Mouse (Mus musculus) limb, embryonic 10.5 days (tissue): ENCODE results near the gene Pias4. TPM values are rescaled to one million over a fixed set of nuclear protein-coding genes. Genes with fewer than 3 reads are reported as not detected.
A peak's percentile ranks its signal among the peaks of the same experiment; 100 is the strongest.
"Not testable (repeated sequence)": the region's sequence is repeated elsewhere in the genome, so short reads cannot be mapped to it uniquely, and the experiment has no call there.

Source experiments
- DNase-seq: peaks from one replicate; pipeline ENCODE4 v3.0.0-alpha.2; 2017; ENCODE audit warnings: low spot score
- H3K27ac ChIP-seq: fragments of 300-500 bp; sonication (generic); 2 replicates; pipeline ENCODE4 v1.5.1; 2016; ENCODE audit warnings: mild to moderate bottlenecking
- H3K27me3 ChIP-seq: fragments of 300-500 bp; sonication (generic); 2 replicates; pipeline ENCODE4 v1.6.1; 2016; ENCODE audit warnings: low read depth, mild to moderate bottlenecking; ENCODE audit not compliant: poor library complexity, severe bottlenecking
- H3K36me3 ChIP-seq: fragments of 300-500 bp; sonication (generic); 2 replicates; pipeline ENCODE4 v1.6.1; 2016; ENCODE audit warnings: mild to moderate bottlenecking, moderate library complexity
- H3K4me1 ChIP-seq: fragments of 300-500 bp; sonication (generic); 2 replicates; pipeline ENCODE4 v1.6.1; 2016
- H3K4me3 ChIP-seq: fragments of 300-500 bp; sonication (generic); 2 replicates; pipeline ENCODE4 v1.5.1; 2016; ENCODE audit warnings: mild to moderate bottlenecking, moderate library complexity
- H3K9me3 ChIP-seq: fragments of 300-500 bp; sonication (generic); replicated peaks from 2 replicates; pipeline ENCODE4 v1.6.1; 2016; ENCODE audit warnings: mild to moderate bottlenecking
- WGBS: fragments of 180-500 bp; shearing (Covaris S2); methylation state at CpG from one replicate; pipeline ENCODE4 v1.1.7; 2016; 5-methylcytosine and 5-hydroxymethylcytosine counted together
- polyA plus RNA-seq: library from polyadenylated mRNA; unstranded; fragments of >200 nt; fragmentation: Nextera tagmentation; extraction: Ambion mirVana; gene quantifications from 2 replicates; pipeline ENCODE4 v1.2.1, GENCODE M21; 2016

Pias4 gene
- polyA plus RNA-seq, 1 experiment from 2014 or later, result 73.6 TPM

- H3K36me3 ChIP-seq, result peaks cover 32% of the 10 kb centered on the region
- WGBS, result 4% methylated on average over 29 of the region's 29 CpGs
- H3K27me3 ChIP-seq, result no peaks in the 10 kb centered on the region
- peak overlapping the region; percentile 54 for H3K4me3 ChIP-seq
- peak overlapping the region; percentile 97 for H3K27ac ChIP-seq
- H3K9me3 ChIP-seq, result no peaks in the 10 kb centered on the region
- peak; percentile 94 for DNase-seq
- H3K4me1 ChIP-seq, result peaks cover 45% of the 10 kb centered on the region
Measured at GRCm38 (mm10) chr10:81174617-81175344, 7.1 kb upstream of the Pias4 start.

GRCm38 (mm10) chr10:81173132-81173531 lies 5.4 kb upstream of the Pias4 start:
- Histone ChIP-seq H3K27ac (peak overlapping the region; percentile 97), H3K36me3 (peaks cover 15% of the 10 kb centered on the region), H3K4me1 (peaks cover 50% of the 10 kb centered on the region), H3K9me3 (no peaks in the 10 kb centered on the region), H3K27me3 (no peaks in the 10 kb centered on the region), H3K4me3 (peak overlapping the region; percentile 31)
- 5% methylated on average over 21 of the region's 21 CpGs for WGBS
- peak; percentile 89 for DNase-seq

- Histone ChIP-seq H3K4me3 (peak overlapping the region; percentile 93; the same call in 1 of the 2 replicates), H3K36me3 (peaks cover 11% of the 10 kb centered on the region), H3K4me1 (peaks cover 53% of the 10 kb centered on the region)
- H3K27ac ChIP-seq, H3K27me3 ChIP-seq, H3K9me3 ChIP-seq, DNase-seq: not testable (repeated sequence)
- WGBS, result 56% methylated on average over 12 of the region's 14 CpGs
Measured at GRCm38 (mm10) chr10:81169411-81169900, 1.7 kb upstream of the Pias4 start.

GRCm38 (mm10) chr10:81168521-81169244 lies 960 bp upstream of the Pias4 start:
- Histone ChIP-seq H3K4me1 (peaks cover 46% of the 10 kb centered on the region), H3K27ac (peak overlapping the region; percentile 90), H3K36me3 (peaks cover 19% of the 10 kb centered on the region), H3K9me3 (no peaks in the 10 kb centered on the region), H3K27me3 (no peaks in the 10 kb centered on the region), H3K4me3 (peak overlapping the region; percentile 93)
- DNase-seq, result peak; percentile 86
- WGBS, result 4% methylated on average over 29 of the region's 29 CpGs

GRCm38 (mm10) chr10:81168087-81168431 lies 336 bp upstream of the Pias4 start:
- H3K36me3 ChIP-seq, result peaks cover 25% of the 10 kb centered on the region
- peak overlapping the region; percentile 93 for H3K4me3 ChIP-seq
- peak overlapping the region; percentile 90 for H3K27ac ChIP-seq
- peaks cover 39% of the 10 kb centered on the region for H3K4me1 ChIP-seq
- 10% methylated on average over 5 of the region's 5 CpGs for WGBS
- DNase-seq, result no peak
- no peaks in the 10 kb centered on the region for H3K27me3 ChIP-seq
- H3K9me3 ChIP-seq, result no peaks in the 10 kb centered on the region

- Histone ChIP-seq H3K4me1 (peaks cover 53% of the 10 kb centered on the region), H3K27ac (no peak overlapping the region), H3K9me3 (no peaks in the 10 kb centered on the region), H3K27me3 (no peaks in the 10 kb centered on the region), H3K36me3 (peaks cover 54% of the 10 kb centered on the region), H3K4me3 (no peak overlapping the region)
- DNase-seq, result no peak
- 61% methylated on average over 8 of the region's 8 CpGs for WGBS
Measured at GRCm38 (mm10) chr10:81165118-81165517, 2.6 kb downstream of the Pias4 start.

GRCm38 (mm10) chr10:81162318-81162652 lies 5.4 kb downstream of the Pias4 start:
- Histone ChIP-seq H3K4me3 (0 out of 2 replicates have a peak overlapping the region, but pooled peaks have one; percentile 2), H3K9me3 (no peaks in the 10 kb centered on the region), H3K36me3 (peaks cover 81% of the 10 kb centered on the region), H3K27me3 (no peaks in the 10 kb centered on the region), H3K27ac (no peak overlapping the region), H3K4me1 (peaks cover 37% of the 10 kb centered on the region)
- no peak for DNase-seq
- 59% methylated on average over 2 of the region's 2 CpGs for WGBS

GRCm38 (mm10) chr10:81161602-81162317 lies 6.0 kb downstream of the Pias4 start:
- Histone ChIP-seq H3K36me3 (peaks cover 86% of the 10 kb centered on the region), H3K27ac (no peak overlapping the region), H3K27me3 (no peaks in the 10 kb centered on the region), H3K4me1 (peaks cover 32% of the 10 kb centered on the region), H3K4me3 (0 out of 2 replicates have a peak overlapping the region, but pooled peaks have one; percentile 2), H3K9me3 (no peaks in the 10 kb centered on the region)
- WGBS, result 68% methylated on average over 8 of the region's 8 CpGs
- no peak for DNase-seq

GRCm38 (mm10) chr10:81154736-81155135 lies 13.0 kb downstream of the Pias4 start:
- 86% methylated on average over 6 of the region's 6 CpGs for WGBS
- peaks cover 85% of the 10 kb centered on the region for H3K36me3 ChIP-seq
- H3K4me1 ChIP-seq, result peaks cover 11% of the 10 kb centered on the region
- DNase-seq, result no peak
- no peaks in the 10 kb centered on the region for H3K27me3 ChIP-seq
- H3K27ac ChIP-seq, result 0 out of 2 replicates have a peak overlapping the region, but pooled peaks have one; percentile 5
- H3K4me3 ChIP-seq, result no peak overlapping the region
- no peaks in the 10 kb centered on the region for H3K9me3 ChIP-seq

GRCm38 (mm10) chr10:81154313-81154712 lies 13.4 kb downstream of the Pias4 start:
- H3K4me1 ChIP-seq, result peaks cover 13% of the 10 kb centered on the region
- H3K36me3 ChIP-seq, result peaks cover 87% of the 10 kb centered on the region
- H3K27me3 ChIP-seq, result no peaks in the 10 kb centered on the region
- no peaks in the 10 kb centered on the region for H3K9me3 ChIP-seq
- H3K27ac ChIP-seq, result no peak overlapping the region
- WGBS, result 93% methylated on average over 12 of the region's 12 CpGs
- no peak overlapping the region for H3K4me3 ChIP-seq
- no peak for DNase-seq

GRCm38 (mm10) chr10:81152609-81153008 lies 15.1 kb downstream of the Pias4 start:
- DNase-seq, result no peak
- WGBS, result 81% methylated on average over 12 of the region's 12 CpGs
- no peak overlapping the region for H3K4me3 ChIP-seq
- peaks cover 13% of the 10 kb centered on the region for H3K4me1 ChIP-seq
- peaks cover 87% of the 10 kb centered on the region for H3K36me3 ChIP-seq
- no peaks in the 10 kb centered on the region for H3K27me3 ChIP-seq
- no peaks in the 10 kb centered on the region for H3K9me3 ChIP-seq
- H3K27ac ChIP-seq, result no peak overlapping the region

GRCm38 (mm10) chr10:81151261-81151660 lies 16.5 kb downstream of the Pias4 start:
- H3K4me3 ChIP-seq, result no peak overlapping the region
- H3K9me3 ChIP-seq, result no peaks in the 10 kb centered on the region
- H3K4me1 ChIP-seq, result peaks cover 13% of the 10 kb centered on the region
- H3K27me3 ChIP-seq, result no peaks in the 10 kb centered on the region
- 81% methylated on average over 6 of the region's 6 CpGs for WGBS
- DNase-seq, result no peak
- peaks cover 87% of the 10 kb centered on the region for H3K36me3 ChIP-seq
- H3K27ac ChIP-seq, result no peak overlapping the region

GRCm38 (mm10) chr10:81146296-81146695 lies 21.4 kb downstream of the Pias4 start:
- peaks cover 93% of the 10 kb centered on the region for H3K36me3 ChIP-seq
- no peaks in the 10 kb centered on the region for H3K9me3 ChIP-seq
- H3K27ac ChIP-seq, result no peak overlapping the region
- no peak overlapping the region; the same call in 1 of the 2 replicates for H3K4me3 ChIP-seq
- 91% methylated on average over 4 of the region's 4 CpGs for WGBS
- peaks cover 33% of the 10 kb centered on the region for H3K4me1 ChIP-seq
- DNase-seq, result no peak
- no peaks in the 10 kb centered on the region for H3K27me3 ChIP-seq
